27 mouse cellular contexts compared by ENCODE assay signal in the genomic region with DNA sequence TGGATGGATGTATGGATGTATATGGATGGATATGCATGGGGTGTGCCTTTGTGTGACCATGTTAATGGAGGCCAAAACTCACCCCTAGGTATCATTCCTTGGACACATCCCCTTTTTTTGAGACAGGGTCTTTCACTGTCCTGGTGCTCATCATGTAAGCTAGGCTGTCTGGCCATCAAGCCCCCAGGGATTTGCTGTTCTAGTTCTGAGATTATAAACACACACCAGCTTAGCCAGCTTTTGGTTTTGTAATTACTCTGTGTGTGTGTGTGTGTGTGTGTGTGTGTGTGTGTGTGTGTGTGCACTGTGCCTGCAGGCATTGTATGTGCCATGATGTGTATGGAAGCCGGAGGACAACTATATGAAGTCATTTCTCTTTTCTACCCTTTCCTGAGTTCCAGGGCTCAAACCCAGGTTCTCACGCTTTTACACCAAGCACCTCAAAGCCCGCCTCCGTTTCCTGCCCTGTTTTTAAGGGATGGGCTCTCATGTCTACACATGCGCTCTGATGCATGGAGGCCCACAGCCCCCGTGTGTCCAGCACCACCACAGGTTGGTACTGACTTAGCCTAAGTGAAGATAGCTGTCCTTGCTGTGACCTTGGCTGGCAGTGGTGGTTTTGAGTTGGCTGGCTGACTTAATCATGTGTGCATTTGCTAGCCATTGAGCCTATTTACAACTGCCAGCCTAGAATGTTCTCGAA.
"Had no signal": no experiment of that assay in that cellular context is flagged by ENCODE, and none has a peak within 500 bp of the region (broad histone marks: within the 10 kb centered on the region; RNA-seq: fewer than 3 reads in every experiment).

No protein-coding gene starts in this region.

- H3K4me1 ChIP-seq: heart, embryonic 13.5 days; heart, embryonic 15.5 days; intestine, embryonic 15.5 days; limb, embryonic 10.5 days; limb, embryonic 12.5 days; liver, embryonic 13.5 days had no signal

- H3K27me3 ChIP-seq: hindbrain, embryonic 12.5 days; intestine, embryonic 15.5 days; liver, embryonic 13.5 days had no signal

- H3K4me2 ChIP-seq: heart, embryonic 11.5 days; heart, embryonic 13.5 days; heart, embryonic 15.5 days; hindbrain, embryonic 12.5 days; hindbrain, embryonic 14.5 days; intestine, embryonic 15.5 days; limb, embryonic 12.5 days; liver, embryonic 11.5 days; liver, embryonic 13.5 days had no signal

- ATAC-seq: forebrain, postnatal 0 days; hindbrain, embryonic 16.5 days; inflammation-experienced regulatory T-cells, adult 6 months; intestine, embryonic 15.5 days; intestine, postnatal 0 days had no signal

- H3K36me3 ChIP-seq: heart, embryonic 13.5 days; heart, embryonic 15.5 days; hindbrain, embryonic 10.5 days; hindbrain, embryonic 12.5 days; intestine, embryonic 15.5 days; limb, embryonic 10.5 days; limb, embryonic 12.5 days; liver, embryonic 13.5 days had no signal

- H3K4me3 ChIP-seq: heart, embryonic 13.5 days; heart, embryonic 15.5 days; hindbrain, embryonic 10.5 days; hindbrain, embryonic 12.5 days; intestine, embryonic 15.5 days; layer of hippocampus, adult 2 months; left cerebral cortex, adult 2 months; limb, embryonic 10.5 days; limb, embryonic 12.5 days; liver, embryonic 13.5 days had no signal

- H3K27ac ChIP-seq: heart, embryonic 13.5 days; heart, embryonic 15.5 days; hindbrain, embryonic 12.5 days; hindbrain, embryonic 14.5 days; intestine, embryonic 15.5 days; layer of hippocampus, adult 2 months; left cerebral cortex, adult 2 months; limb, embryonic 10.5 days; limb, embryonic 12.5 days; liver, embryonic 13.5 days had no signal

- H3K9ac ChIP-seq: forebrain, postnatal 0 days; heart, embryonic 13.5 days; heart, embryonic 15.5 days; hindbrain, embryonic 12.5 days; hindbrain, embryonic 14.5 days; intestine, embryonic 15.5 days; limb, embryonic 12.5 days; liver, embryonic 13.5 days had no signal

- H3K9me3 ChIP-seq: heart, embryonic 15.5 days; hindbrain, embryonic 10.5 days; hindbrain, embryonic 12.5 days; intestine, embryonic 15.5 days; limb, embryonic 10.5 days; limb, embryonic 12.5 days; liver, embryonic 13.5 days had no signal

- DNase-seq: forebrain, postnatal 0 days; gastrocnemius, postnatal 10 days; gastrocnemius, postnatal 25 days; heart, postnatal 14 days; heart, postnatal 4 days; kidney, adult 18-20 months; kidney, adult 8-10 months; kidney, postnatal 10 days; kidney, postnatal 25 days; kidney, postnatal 4 days; liver; liver, embryonic 13.5 days had no signal
